Mouse (Mus musculus): ENCODE results near the gene Tbc1d30. TPM values are rescaled to one million over a fixed set of nuclear protein-coding genes. Genes with fewer than 3 reads are reported as not detected.

Gene Tbc1d30
- 1 to 10 TPM; 1.8 to 2.2 TPM for total RNA-seq (2021)
- long read RNA-seq, experiment 1, result 0 reads
- long read RNA-seq, experiment 2, partial matches to known transcripts, result 0 of 1 reads
- long read RNA-seq, experiment 2, other reads (novel, unspliced or antisense), result 1 of 1 reads

GRCm38 (mm10) chr10:121351066-121351581 is at the start of gene Tbc1d30:
TSS of gene Tbc1d30 (minus strand) at chr10:121351278.
- intact Hi-C loops (cut with DNase I), result no loop called here
- peak; percentile 73 to 77 for DNase-seq

DNA sequence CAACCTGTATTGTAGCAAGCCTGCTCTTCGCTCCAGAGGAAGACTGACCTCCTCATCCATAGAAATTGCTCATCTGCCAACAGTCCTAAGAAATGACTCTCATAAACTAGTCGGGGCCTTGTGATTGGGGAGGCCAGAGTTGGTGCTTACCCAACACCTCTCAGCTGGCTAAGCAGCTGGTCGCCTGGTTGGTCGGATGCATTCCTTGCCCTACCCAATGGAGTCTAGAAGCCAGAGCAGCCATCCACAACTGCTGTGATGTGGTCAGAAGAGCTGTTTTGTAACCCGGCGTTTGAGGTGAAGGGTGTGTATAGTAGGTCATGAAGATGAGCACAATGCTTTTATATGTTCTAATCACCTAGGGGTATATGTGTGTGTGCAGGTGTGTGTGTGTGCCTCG is 47.5 kb upstream of the Tbc1d30 start:
- no peak for DNase-seq
- intact Hi-C loops (cut with DNase I), result no loop called here

DNA sequence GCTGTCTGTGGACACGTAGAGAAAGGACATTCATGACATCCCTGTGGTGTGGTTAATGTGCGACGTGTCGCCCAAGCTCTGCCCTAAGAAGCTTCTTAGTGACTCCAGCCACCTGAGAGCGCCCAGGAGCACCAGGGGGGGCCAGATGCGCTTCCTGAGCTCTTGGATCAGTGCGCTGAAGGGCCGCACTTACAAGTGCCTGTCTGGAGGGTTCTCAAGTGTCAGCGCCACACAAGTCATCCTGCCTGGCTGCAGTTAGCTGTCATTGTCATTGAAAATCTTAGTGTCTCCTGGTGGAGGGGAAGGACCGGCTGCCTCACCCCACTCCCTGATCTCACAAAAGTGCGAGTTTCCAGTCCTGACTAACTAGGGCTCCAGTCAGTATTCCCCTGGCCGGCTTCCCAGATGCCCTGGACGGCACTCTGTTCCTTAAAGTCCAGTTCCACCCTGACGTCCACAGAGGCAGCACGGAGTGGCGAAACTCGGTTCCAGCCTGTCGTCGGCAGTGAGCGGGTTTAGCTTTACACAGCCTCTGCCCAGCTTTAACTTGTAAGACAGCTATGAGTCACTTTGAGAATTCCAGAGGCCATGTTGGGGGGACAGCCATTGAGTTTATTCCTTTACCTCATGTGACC is 44.6 kb upstream of the Tbc1d30 start:
- peak; percentile 40 to 51 for DNase-seq
- intact Hi-C loops (cut with DNase I), result no loop called here

DNA sequence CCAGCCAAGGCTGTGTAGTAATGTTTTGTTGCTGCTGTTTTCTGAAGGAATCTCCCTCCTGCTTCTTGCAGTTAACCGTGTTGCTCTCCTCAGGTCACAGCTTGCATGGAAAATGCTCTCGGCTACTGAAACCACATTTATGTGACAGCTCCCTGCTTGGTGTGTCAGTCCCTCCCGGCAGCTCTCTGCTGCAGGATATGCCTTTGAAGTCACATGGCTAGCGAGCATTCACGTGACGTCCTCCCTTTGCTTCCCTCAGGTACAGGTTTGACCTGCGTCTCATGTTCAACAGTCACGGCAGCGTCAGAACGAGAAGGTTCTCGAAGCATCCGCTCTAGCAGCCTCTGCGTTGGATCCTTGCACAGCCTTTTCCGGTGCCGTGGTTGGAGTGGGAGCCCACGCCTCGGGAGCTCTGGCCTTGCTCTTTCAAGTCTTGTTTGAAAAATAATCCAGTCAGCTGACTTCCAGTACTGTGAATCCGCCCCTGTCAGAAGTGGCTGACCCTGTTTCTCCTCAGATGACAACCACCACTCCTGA is 43.8 kb upstream of the Tbc1d30 start:
- no peak for DNase-seq
- intact Hi-C loops (cut with DNase I), result no loop called here

- intact Hi-C loops (cut with DNase I), result no loop called here
- DNase-seq, result no peak
Observed at GRCm38 (mm10) chr10:121394270-121394669, 43.2 kb upstream of the Tbc1d30 start.

DNA sequence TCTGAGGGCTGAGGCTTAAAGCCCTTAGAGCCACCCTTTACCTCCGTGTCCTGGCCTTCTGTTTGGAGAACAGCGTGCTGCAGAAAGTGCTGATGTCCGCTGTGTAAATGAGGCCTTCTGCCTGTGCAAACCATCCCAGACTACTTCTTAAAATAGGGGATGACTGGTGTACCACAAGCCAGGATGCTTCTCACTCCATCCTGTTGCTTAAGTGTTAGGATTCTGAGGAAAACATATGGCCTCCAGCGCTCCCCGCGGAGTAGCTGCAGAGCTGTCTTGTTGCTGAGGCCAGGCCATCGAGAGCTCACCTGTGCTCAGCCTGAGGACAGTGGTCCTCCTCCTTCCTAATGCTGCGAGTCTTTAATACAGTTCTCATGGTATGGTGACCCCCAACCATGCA is 40.8 kb upstream of the Tbc1d30 start:
- no peak for DNase-seq
- intact Hi-C loops (cut with DNase I), result no loop called here

GRCm38 (mm10) chr10:121390602-121391001 is 39.5 kb upstream of the Tbc1d30 start:
- no peak for DNase-seq
- intact Hi-C loops (cut with DNase I), result no loop called here

DNA sequence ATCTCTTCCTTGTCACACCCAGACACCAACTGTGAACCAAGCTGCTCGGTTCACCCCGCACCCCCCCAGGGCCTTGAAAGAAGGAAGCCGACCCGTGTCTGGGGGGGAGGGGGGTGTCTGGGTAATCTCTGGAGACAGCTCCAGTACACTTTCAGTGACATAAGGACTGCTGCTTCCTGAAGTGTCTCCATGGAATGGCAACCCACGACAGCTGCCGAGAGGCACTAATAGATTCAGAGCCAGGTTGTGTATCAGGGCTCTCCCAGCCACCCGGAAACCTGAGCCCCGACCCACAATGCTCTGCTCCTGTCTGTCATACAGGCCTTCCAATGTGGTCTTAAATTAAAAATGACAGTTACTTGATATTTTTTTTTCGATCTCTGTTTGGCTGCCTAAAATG is 35.3 kb upstream of the Tbc1d30 start:
- intact Hi-C loops (cut with DNase I), result no loop called here
- DNase-seq, result no peak

GRCm38 (mm10) chr10:121385695-121386094 is 34.6 kb upstream of the Tbc1d30 start:
- DNase-seq, result no peak
- intact Hi-C loops (cut with DNase I), result no loop called here

GRCm38 (mm10) chr10:121384710-121385109 is 33.6 kb upstream of the Tbc1d30 start:
- DNase-seq, result no peak
- intact Hi-C loops (cut with DNase I), result no loop called here

GRCm38 (mm10) chr10:121381280-121381679 is 30.2 kb upstream of the Tbc1d30 start:
- no peak for DNase-seq
- intact Hi-C loops (cut with DNase I), result no loop called here

DNA sequence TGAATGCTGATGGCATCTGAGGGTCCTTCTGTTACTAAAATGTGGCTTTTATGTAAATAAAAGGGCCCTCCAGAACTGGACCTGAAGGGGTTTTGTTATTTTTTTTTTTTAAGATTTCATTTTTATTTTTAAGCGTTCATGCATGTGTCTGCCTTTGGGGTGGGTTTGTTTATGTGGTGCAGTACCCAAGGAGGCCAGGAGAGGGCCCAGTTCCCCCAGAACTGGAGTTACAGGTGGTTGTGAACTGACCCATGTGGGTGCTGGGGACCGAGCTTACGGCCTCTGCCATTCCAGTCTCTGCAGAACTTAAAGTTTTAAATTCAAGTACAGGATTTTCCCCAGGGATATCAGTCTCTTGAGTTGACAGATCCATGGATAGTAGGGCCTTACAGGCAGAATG is 28.3 kb upstream of the Tbc1d30 start:
- intact Hi-C loops (cut with DNase I), result no loop called here
- no peak for DNase-seq

DNA sequence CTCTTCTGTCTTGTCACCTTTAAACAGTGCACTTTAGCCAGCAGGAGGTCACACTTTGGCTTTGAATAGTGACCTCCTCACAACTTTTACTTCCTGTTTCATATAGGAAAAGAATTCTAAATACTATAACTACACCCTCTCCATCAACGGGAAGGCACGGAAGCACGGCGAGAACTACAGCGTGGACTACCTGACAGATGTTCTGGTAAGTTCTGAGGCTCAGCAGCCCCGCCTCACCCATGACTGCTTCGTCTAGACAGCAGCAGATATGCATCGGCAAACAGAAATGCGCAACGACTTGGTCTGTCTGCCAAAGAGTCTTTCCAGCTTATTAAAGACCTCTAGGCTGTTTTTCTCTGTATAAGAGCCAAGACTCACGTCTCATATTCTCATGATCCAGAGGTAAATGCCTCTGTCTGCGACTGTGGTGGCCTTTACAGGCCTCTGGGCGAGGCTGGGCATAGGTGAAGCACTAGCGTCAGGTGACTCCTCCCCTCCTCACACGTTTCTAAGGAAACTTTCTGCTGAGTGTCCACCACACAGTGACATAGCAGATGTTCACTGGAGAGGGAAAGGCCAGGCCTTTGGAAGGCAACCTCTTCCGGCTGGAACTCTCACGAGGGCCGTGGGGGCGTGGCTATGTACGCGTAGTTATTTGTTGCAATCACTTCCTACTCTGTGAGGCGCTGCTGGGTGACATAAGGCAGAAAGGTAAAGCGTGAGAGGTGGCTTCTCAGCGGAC is 25.6 kb upstream of the Tbc1d30 start:
- no peak for DNase-seq
- intact Hi-C loops (cut with DNase I), result no loop called here

DNA sequence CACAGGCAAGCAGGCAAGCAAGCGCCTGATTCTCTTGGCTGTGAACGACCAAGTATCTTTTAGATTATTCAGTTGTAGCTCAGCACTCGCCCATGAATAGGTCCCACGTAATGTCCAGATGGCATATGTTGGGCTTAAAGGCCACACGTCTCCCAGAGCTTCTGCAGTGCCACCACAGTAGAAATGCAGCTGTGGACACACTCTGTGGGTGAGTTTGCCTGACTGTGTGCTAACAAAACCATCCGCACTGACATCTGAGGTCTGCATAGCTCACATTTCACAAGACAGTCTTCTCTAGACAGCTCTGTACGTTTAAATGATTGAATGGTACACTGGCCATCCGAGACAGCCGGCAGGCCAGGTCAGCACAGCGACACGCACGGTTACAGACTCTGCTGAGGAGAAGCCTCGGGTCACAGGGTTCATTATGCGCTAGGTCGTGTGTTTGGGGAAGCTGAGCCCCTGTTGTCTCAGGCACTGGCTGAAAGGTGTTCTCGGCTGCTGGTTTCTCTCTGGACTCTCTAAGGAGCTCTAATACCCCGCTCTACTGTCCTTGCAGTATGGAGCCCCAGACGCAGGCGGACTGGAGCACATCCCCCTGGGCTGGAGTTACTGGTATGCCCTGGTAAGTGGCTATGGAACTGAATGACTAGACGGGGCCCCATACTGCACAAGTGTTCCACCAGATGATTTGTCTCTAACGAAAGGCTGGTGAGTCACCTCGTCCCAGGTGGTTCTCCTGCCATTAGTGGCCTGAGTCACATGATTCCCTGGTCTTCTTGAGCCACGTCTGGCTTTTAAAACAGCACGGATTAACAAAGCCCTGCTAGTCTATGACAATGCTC is 24.8 kb upstream of the Tbc1d30 start:
- intact Hi-C loops (cut with DNase I), result no loop called here
- no peak for DNase-seq

DNA sequence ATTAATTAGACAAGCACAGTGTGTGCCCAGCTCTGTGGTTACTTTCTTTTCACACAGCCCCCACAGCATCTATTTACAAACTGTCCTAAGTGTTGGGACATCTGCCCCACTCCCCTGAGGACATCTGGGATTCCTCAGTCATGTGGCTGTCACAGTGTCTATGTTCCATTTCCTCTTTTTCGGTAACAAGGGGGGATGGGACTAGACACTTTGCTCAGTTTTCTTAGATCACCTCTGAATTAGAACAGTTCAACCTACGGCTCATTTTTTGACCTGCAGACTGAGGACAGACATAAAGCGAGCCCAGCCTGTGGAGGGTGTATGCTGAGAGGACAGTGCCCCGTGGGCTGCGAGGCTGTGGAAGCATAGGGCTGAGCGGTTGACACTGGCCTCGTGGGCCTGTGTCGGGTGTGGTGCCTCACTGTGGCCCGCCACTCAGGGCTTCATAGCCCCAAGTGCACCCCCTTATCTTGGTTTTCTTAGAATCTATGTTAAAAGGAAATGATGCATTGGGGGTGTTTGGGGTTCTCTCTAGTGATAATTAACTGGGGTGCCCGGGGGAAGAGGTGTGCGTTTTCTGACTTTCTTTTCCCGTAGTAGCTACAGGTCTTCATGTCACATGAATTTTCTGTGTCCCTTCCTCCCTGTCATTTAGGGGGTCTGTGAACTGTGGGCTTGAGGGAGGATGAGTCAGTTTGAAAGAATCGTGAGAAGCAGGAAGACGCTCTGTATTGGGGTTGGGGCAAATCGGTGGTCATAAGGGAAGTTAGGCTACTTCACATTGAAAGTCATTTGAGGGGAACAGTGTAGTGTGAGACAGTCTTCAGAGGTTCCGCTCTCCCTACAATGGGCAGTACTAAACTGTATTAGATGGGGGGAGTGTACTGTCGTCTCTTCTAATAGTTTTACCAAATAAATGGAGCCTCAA is 23.9 kb upstream of the Tbc1d30 start:
- intact Hi-C loops (cut with DNase I), result no loop called here

GRCm38 (mm10) chr10:121374013-121374412 is 22.9 kb upstream of the Tbc1d30 start:
- intact Hi-C loops (cut with DNase I), result no loop called here
- DNase-seq, result no peak

More for the DNA sequence above, 23.9 kb upstream of the Tbc1d30 start:
- no peak for DNase-seq

DNA sequence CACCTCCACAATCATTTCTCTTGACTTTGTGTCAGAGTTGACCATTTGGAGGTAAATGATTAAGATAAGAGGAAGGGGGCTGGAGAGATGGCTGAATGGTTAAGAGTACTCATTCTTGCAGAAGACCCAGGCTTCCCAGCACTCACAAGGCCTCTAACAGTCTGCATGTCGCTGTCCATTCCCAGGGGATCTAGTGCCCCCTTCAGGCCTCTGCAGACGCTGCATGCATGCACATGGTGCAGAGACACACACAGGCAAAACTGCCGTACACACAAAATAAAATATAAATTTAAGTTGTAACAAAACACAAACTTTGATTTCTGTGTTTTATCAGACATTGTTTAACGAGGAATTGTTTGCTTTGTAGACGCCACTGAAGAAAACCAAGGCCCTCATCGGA is 19.7 kb upstream of the Tbc1d30 start:
- DNase-seq, result no peak
- intact Hi-C loops (cut with DNase I), result no loop called here

DNA sequence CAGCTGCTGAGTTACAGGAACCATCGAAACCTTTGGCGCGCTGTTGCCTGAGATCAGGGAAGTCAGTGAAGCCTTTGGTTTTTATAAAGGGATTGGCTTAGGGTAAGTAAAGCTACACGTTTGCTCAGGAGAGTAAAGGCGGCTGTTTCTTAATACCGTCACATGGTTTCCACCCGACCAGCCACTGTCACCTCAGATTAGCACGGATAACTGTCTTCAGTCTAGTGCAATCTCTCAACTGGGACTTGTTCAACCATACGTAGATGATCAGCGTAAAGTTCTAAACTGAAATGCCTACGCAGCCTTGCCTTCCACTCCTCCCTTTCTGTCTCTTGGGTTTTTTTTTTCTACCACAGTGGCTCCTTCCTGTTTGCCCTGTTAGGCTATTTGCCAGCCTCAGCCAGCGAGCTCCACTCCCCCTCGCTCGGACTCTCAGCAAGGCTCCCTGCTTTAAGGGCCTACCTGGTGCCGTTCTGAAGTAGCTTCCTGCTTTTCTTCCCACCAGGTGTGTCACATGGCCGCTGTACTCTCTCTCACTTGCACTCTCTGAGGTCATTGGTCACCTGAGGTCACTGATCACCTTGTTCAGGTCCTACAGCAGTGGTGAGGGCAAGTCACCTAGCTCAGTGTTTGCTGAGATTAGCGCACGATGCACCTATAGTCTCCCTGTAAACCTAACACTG is 17.8 kb upstream of the Tbc1d30 start:
- intact Hi-C loops (cut with DNase I), result no loop called here
- no peak for DNase-seq

DNA sequence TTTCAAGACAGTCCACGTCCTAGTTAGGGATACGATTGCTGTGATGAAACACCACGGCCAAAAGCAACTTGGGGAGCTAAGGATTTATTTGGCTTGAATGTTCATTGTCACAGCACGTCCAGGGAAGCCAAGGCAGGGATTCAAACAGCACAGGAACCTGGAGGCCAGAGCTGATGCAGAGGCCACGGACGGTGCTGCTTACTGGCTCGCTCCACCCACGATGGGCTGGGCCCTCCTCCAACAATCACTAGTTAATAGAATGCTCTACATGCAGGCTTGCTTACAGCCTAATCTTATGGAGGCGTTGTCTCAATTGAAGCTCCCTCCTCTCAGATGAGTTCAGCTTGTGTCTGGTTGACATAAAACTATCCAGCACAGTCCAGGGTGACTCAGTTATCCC is 16.7 kb upstream of the Tbc1d30 start:
- intact Hi-C loops (cut with DNase I), result no loop called here
- no peak for DNase-seq
